Mouse (Mus musculus) left cerebral cortex, postnatal 25 days (tissue): ENCODE data around the gene Oaz3. TPM values are rescaled to one million over a fixed set of nuclear protein-coding genes. Genes with fewer than 3 reads are reported as not detected.
A peak's percentile ranks its signal among the peaks of the same experiment; 100 is the strongest.

Experiments
- DNase-seq, 2 experiments: peaks; one replicate each; pipeline ENCODE4 v3.0.0; 2022; ENCODE audit warnings: low spot score in 2 of 2, mixed read lengths in 1 of 2
- intact Hi-C: fragments of 180-260 bp; cut with DNase I; formaldehyde crosslinking; loops from one replicate; pipeline ENCODE4 v1.15.1; 2025
- total RNA-seq, 2 experiments: library from RNA; stranded (reverse); gene quantifications; 2 replicates each; pipeline ENCODE4 v1.2.3; 2021

The Oaz3 gene
- total RNA-seq, 2 experiments from 2014 or later: not detected

DNA sequence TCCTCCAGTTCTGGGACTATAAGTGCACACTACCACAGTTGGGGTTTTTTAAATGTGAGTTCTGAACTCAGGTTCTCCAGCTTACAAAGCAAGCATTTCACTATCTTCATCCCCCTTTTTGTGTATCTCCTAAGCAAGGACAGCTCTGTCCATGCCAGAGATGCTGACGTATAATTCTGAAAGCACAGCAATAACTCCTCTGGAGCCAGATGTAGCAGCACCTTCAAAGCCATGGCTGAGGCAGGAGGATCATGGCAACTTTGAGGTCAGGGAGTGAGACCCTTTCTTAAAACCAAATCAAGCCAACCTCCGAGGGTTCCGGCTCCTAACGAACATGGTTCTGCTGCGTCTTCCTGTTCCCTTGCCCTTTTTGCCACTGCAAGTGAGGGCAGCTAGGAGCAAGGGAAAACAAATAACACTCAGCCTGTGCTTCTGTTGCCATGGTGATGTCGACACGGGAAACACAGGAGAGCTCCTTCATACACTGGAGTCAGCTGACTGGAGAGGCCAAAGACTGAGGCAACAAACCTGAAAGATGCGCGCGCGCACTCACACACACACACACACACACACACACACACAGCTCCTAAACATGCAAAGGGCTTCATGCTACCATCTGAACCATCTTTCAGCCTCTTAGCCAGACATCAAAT, 20.3 kb upstream of the Oaz3 start:
- DNase-seq: peak; percentile 34 to 52
- intact Hi-C loops: loop anchor here (2.0 kb wide), 1 partner anchor 15 kb away; the partner anchor contains the start of gene Celf3

DNA sequence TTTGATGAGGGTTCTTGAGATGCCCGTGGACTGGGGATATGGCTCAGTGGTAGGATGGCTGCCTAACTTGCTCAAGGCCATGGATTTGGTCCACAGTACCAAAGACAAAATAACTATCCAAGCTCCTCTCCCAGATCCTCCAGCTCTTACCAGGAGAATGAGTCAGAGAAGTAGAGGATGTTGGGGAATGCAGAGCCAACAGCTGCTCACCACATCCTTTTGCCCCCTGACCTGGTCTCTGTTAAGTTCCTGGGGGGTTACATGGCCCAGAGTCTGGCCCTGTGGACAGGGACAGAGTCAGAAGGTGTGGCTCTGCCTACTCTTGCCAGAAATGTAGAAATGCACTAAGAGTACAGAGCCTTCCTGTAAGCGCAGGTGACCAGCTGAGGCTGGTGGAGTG, 16.1 kb upstream of the Oaz3 start:
- no peak for DNase-seq
- intact Hi-C loops: loop anchor here (5.0 kb wide), 1 partner anchor 122 kb away; the partner anchor contains the start of gene Snx27

DNA sequence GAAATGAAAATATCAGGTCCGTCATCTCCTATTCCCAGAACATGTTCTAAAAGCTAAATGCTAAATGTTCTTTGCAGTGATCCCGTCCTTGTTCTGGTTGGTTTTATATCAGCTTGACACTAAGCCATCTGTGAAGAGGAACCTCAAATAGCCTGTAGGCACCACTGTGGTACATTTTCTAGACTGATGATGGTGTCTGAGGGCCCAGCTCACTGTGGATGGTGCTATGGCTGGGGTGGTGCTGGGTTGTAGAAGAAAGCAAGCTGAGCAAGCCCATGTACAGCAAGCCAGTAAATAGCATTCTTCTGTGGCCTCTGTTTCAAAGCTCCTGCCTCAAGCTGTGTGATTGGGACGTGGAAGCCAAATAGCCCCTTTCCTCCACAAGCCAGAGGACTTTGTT, 13.3 kb upstream of the Oaz3 start:
- intact Hi-C loops: loop anchor here (2.0 to 5.0 kb wide), 2 partner anchors 125 to 146 kb away; partner anchors contain the start of gene Snx27

DNA sequence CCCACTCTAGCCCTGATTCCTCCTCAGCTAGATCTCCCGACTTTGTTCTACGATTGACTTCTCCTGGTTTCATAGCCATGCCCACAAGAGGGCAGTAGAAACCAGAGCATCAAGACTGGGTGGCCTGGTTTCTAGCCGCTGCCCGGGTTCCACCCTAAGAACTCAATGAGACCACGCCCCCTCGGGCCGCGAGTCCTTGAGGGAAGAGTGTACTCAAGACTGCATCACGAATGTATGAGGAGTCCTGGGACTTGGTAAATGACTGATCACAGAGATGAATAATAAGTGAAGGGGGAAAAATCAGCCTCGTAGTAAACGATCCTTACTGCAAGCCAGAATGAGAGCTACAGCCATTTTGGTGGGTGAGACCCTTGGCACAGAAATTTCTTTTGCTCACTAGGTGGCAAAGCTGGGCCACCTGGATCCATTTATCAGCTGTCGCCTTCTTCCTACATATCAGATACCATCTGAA, 12.8 kb upstream of the Oaz3 start:
- intact Hi-C loops: loop anchor here (1.0 to 5.0 kb wide), 3 partner anchors 46 to 146 kb away; partner anchors contain the start of gene Snx27
- peak; percentile 85 to 93 for DNase-seq

More for the DNA sequence above, 13.3 kb upstream of the Oaz3 start:
- DNase-seq: no peak

DNA sequence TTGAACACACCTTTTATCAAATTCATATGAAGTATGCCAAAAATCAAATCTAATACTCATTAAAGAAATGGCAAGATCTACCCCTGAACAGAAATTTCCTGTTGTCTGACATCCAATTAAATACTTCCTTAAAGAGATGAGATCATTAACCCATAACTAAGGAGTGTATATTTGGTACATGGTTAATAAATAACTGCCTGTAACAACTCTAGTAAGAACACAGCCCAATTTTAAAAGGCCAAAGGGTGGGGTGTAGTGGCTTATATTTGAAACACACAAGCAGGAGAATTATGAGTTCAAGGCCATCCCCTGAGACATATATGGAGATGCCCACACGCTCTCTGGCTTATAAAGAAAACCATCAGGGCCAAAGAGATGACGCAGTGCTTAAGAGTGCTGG, 5.7 kb upstream of the Oaz3 start:
- intact Hi-C loops: no loop called here
- no peak for DNase-seq

- intact Hi-C loops: loop anchor here (5.0 kb wide), 1 partner anchor 76 kb away; no protein-coding TSS in a partner anchor
- DNase-seq: peak; percentile 95 to 96
Observed at GRCm38 (mm10) chr3:94442951-94443596, 641 bp downstream of the Oaz3 start, which contains the start of gene Mrpl9. Gene Mrpl9, plus strand, starts transcription at chr3:94443318.

- intact Hi-C loops: loop anchor here (5.0 kb wide), 1 partner anchor 74 kb away; no protein-coding TSS in a partner anchor
- peak; percentile 10 to 48 for DNase-seq
Observed at GRCm38 (mm10) chr3:94441182-94441581, 2.5 kb downstream of the Oaz3 start.

DNA sequence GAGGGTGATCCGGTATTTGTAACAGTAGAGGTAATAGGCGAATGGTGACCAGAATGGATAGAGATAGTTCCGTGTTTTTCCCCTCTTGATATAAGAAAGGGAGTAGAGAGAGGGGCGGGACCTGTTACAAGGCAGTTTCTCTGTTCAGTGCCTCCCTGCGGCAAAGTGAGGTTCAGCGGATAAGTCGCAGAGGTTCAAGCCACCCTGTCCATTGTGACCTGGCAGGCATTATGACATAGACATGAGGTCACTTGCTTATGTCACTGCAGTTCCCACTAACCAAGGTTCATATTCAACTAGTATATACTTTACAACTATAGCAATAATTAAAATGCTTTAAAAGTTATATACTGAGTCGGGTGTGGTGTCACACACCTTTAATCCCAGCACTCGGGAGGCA, 7.3 kb downstream of the Oaz3 start:
- DNase-seq: no peak
- intact Hi-C loops: no loop called here

GRCm38 (mm10) chr3:94434305-94434704, 9.4 kb downstream of the Oaz3 start:
- DNase-seq: no peak
- intact Hi-C loops: no loop called here

DNA sequence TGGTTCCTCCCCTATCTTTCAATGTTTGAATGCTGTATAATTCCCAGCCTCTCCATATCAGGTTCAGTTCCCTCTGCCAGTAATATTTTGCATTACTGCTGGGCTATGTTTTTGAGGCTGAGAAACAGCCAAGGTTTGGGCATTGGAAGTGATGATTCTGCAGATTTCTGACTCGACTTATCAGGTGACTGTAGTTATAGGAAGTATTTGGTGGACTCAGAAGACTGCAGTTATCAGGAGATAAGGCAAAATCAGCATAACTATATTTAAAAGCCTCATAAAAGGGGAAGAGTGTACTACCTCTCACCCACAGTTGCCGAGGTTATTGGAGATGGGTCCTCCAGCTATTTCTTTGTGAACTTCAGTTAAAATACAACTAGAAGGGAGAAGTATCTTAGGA, 12.7 kb downstream of the Oaz3 start:
- intact Hi-C loops: no loop called here

DNA sequence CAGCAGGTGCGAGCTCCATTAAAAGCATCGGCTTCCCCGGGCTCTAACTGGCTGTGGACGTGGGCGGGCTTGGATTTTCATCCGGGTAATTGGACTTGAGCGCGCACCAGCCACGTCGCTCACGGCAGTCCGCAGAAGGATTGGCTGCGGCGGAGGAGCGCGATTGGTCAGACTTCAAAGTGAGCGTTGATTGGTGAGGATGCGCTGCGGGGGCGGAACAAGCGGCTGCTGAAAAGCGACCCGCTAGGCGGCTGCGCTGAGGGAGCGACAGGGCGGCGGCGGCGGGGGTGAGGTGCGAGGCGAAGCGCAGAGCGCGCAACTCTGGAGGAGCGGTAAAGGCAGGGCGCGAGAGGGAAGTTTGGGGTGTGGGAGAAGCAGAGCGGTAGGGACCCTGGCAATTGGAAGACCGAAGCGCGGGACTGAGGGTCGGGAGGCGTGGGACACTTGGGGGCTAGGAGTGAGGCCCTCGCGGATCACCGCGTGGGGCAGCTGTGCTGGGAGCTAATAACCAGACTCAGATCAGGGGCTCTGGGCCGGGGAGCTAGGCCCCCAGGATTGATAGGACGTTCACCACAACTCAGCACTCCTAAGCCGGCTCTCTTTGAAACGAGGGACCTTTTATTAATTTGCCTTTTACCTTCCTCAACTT, 30.6 kb downstream of the Oaz3 start, which contains the start of gene Tdrkh:
Gene Tdrkh, plus strand, starts transcription at position 243 of the 649 bp plus-strand sequence.
- intact Hi-C loops: loop anchor here (2.0 kb wide), 1 partner anchor 46 kb away; no protein-coding TSS in a partner anchor

More for the DNA sequence above, 12.7 kb downstream of the Oaz3 start:
- DNase-seq: no peak

DNA sequence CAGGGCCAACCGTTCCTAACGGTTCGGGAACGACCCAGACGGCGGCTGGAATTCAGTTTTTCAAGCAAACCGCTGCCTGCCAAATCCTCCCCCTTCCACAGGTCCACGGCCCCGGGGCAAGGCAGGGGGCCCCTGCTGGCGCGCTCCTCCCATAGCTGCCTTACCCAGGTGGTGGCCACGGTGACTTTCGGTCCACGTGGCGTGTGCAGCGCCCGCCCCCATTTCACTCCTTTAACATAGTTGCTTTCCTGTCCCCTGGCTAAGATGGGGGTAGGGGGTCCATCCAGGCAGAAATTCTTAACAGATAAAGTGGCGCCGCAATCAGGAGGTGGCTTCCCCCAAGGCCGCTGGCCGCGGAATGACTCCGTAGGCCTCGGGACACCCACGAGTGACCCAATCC, 31.2 kb downstream of the Oaz3 start:
- DNase-seq: peak in 1 of 2 experiments; percentile 15
- intact Hi-C loops: loop anchor here (2.0 kb wide), 1 partner anchor 46 kb away; no protein-coding TSS in a partner anchor

More for the DNA sequence above, 30.6 kb downstream of the Oaz3 start, which contains the start of gene Tdrkh:
- peak; percentile 99 for DNase-seq

- intact Hi-C loops: no loop called here
- DNase-seq: no peak
Observed at GRCm38 (mm10) chr3:94405561-94405960, 38.2 kb downstream of the Oaz3 start.

GRCm38 (mm10) chr3:94404366-94405054, 39.2 kb downstream of the Oaz3 start:
- DNase-seq: peak; percentile 40 to 82
- intact Hi-C loops: no loop called here

DNA sequence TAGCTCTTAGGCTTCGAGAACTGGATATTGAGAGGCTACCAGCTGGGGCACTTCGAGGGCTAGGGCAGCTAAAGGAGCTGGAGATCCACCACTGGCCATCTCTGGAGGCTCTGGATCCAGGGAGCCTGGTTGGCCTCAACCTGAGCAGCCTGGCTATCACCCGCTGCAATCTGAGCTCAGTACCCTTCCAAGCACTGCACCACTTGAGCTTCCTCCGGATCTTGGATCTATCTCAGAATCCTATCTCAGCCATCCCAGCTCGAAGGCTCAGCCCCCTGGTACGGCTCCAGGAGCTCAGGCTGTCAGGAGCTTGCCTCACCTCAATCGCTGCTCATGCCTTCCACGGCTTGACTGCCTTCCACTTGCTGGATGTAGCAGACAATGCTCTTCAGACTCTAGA, 41.3 kb downstream of the Oaz3 start:
- intact Hi-C loops: no loop called here
- no peak for DNase-seq

DNA sequence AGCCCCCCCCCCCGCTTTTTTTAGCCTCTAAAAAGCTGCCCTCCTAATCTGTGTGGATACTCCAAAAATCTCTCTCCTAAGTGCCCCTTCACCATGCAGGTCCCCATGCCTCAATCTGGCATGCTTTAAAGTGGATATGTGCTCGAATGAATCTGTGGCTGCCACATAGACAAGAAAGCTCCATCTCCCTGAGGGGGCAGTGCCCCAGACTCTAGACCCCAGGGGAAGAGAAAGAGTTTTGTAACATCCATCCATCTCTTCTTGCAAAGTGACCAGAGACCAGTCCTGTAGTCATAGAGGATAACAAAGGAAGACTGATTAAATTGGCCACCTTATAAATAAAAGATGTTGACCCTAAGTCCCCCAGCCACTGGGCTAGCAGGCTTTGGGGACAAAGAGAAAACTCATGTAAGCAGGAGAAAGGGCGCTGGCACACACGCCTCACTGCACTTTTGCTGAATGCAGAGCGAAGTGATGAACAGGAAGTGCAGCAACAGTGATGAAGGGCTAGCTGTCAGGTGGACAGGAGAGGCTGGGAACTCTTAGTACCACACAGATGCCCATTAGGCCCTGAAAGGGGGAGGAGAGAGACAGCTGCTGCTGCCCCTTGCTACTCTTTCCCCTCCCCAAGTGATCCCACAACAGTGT, 43.9 kb downstream of the Oaz3 start:
- no peak for DNase-seq
- intact Hi-C loops: no loop called here

- DNase-seq: peak; percentile 20 to 37
- intact Hi-C loops: no loop called here
Observed at GRCm38 (mm10) chr3:94398943-94399481, 44.7 kb downstream of the Oaz3 start.

DNA sequence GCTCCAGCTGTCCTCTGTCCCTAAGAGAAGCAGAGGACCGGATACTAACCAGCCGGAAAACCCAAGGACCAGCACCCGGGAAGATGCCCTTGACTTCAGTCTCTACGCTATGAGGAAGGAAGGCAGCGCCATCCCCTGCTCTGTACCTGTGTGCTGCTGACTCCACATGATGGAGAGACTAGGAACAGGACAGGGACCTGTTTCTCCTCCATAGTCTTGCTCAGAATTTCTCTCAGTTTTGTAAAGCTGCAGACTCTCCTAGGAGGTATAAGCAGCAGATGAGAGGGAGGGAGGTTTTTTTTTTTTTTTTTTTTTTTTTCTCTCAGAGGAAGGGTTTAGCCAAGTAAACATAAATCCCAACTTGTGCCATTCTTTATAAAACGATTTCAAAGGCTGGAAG, 45.5 kb downstream of the Oaz3 start, which contains the start of gene Lingo4:
Gene Lingo4, plus strand, starts transcription at position 301 of the 400 bp plus-strand sequence.
- intact Hi-C loops: no loop called here
- no peak for DNase-seq
